Mouse (Mus musculus) megakaryocyte, embryonic 14.5 days (primary cell): ENCODE data around the gene Car10.

Source experiments
- FLI1 ChIP-seq: IDR thresholded peaks from 2 replicates; pipeline ENCODE4 v1.6.1; 2012; ENCODE audit warnings: low read length, inconsistent platforms, mixed read lengths
- GATA1 ChIP-seq: IDR thresholded peaks from 3 replicates; pipeline ENCODE4 v1.6.1; 2012; ENCODE audit warnings: mixed read lengths, low read length, inconsistent platforms, borderline replicate concordance

DNA sequence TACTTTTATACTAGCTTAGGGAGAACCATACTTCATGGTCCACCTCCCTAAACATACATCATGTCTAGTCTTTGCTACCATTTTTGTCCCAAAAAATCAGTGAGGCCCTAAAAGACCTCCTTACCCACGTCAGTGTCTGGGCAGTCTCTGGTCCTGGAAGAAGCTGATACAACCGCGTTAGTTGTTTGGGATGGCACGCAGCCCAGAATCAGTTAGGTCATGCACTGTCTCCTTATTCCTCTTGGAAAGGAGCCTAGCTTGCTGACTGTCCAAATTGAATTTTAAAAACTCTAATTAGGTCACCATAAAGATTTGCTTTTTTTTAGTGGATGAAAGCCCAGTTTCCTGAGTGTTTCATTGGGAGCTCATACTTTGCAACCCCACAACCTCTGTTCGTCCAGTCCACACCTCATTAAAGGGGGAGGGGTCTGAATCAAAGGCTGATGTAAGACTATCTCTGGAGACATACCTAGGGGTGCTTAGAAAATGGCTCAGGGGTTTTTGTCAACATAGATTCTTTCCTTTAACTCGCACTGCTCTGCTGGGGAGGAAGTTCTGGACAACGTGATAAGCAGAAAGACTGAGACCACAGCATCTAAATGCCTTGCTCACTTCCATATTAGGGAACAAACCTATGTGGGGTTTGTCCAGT is 433.3 kb downstream of the Car10 start:
- TF ChIP-seq GATA1: no peak
- TF ChIP-seq FLI1: no peak
